Mouse (Mus musculus) heart, adult 9 months (tissue): ENCODE measurements around the gene Gm49510.

Experiments
- DNase-seq, 2 experiments: peaks; one replicate each; pipeline ENCODE4 v3.0.0; 2022; ENCODE audit warnings: low spot score in 2 of 2

The Gm49510 gene

GRCm38 (mm10) chr15:78946232-78946631 lies 46.8 kb downstream of the Gm49510 start:
- no peak for DNase-seq

GRCm38 (mm10) chr15:78947657-78948056 lies 48.2 kb downstream of the Gm49510 start, which contains the start of gene Triobp:
Gene Triobp (plus strand): TSS chr15:78947724.
- DNase-seq = peak; percentile 89 to 91

- no peak for DNase-seq
Measured at GRCm38 (mm10) chr15:78948152-78948725, 48.8 kb downstream of the Gm49510 start.

GRCm38 (mm10) chr15:78948883-78949282 lies 49.4 kb downstream of the Gm49510 start:
- DNase-seq = no peak

GRCm38 (mm10) chr15:78955663-78956062 lies 56.2 kb downstream of the Gm49510 start:
- no peak for DNase-seq

GRCm38 (mm10) chr15:78956351-78956750 lies 56.9 kb downstream of the Gm49510 start:
- DNase-seq = no peak

GRCm38 (mm10) chr15:78957021-78957420 lies 57.6 kb downstream of the Gm49510 start:
- no peak for DNase-seq

- DNase-seq = no peak
Measured at GRCm38 (mm10) chr15:78959537-78959936, 60.1 kb downstream of the Gm49510 start.

GRCm38 (mm10) chr15:78960088-78960487 lies 60.6 kb downstream of the Gm49510 start:
- peak; percentile 63 to 78 for DNase-seq

- peak; percentile 51 to 53 for DNase-seq
Measured at GRCm38 (mm10) chr15:78962885-78963284, 63.4 kb downstream of the Gm49510 start.
